Mouse (Mus musculus): ENCODE data around the gene Foxn2. TPM values are rescaled to one million over a fixed set of nuclear protein-coding genes. Genes with fewer than 3 reads are reported as not detected.
"Not testable (repeated sequence)": the region's sequence is repeated elsewhere in the genome, so short reads cannot be mapped to it uniquely, and the experiment has no call there.

The Foxn2 gene
- polyA plus RNA-seq, 1 experiment from 2014 or later, result 7.5 TPM

GRCm38 (mm10) chr17:88442661-88443060, 2.1 kb downstream of the Foxn2 start:
- H3K27me3 ChIP-seq, result no peaks in the 10 kb centered on the region
- no peaks in the 10 kb centered on the region for H3K9me3 ChIP-seq (replicated peaks)
- H3K4me1 ChIP-seq (replicated peaks), result peaks cover 12% of the 10 kb centered on the region
- H3K4me2 ChIP-seq, result no peak overlapping the region
- ATAC-seq (replicated peaks; ENCODE audit: insufficient number of reproducible peaks, insufficient read depth, low FRiP score, low read depth), result no peak
- no peaks in the 10 kb centered on the region for H3K36me3 ChIP-seq
- 70% methylated on average over 6 of the region's 6 CpGs for WGBS
- H3K9ac ChIP-seq, result no peak overlapping the region
- no peak overlapping the region for H3K27ac ChIP-seq
- no peak overlapping the region for H3K4me3 ChIP-seq

GRCm38 (mm10) chr17:88443186-88443585, 2.7 kb downstream of the Foxn2 start:
- ATAC-seq (replicated peaks; ENCODE audit: insufficient number of reproducible peaks, insufficient read depth, low FRiP score, low read depth), result no peak
- H3K9me3 ChIP-seq (replicated peaks), result no peaks in the 10 kb centered on the region
- no peak overlapping the region for H3K4me3 ChIP-seq
- H3K4me2 ChIP-seq, result no peak overlapping the region
- no peaks in the 10 kb centered on the region for H3K36me3 ChIP-seq
- 88% methylated on average over 6 of the region's 6 CpGs for WGBS
- no peak overlapping the region for H3K27ac ChIP-seq
- peaks cover 12% of the 10 kb centered on the region for H3K4me1 ChIP-seq (replicated peaks)
- no peaks in the 10 kb centered on the region for H3K27me3 ChIP-seq
- H3K9ac ChIP-seq, result no peak overlapping the region

- H3K36me3 ChIP-seq, result no peaks in the 10 kb centered on the region
- no peaks in the 10 kb centered on the region for H3K4me1 ChIP-seq (replicated peaks)
- no peaks in the 10 kb centered on the region for H3K27me3 ChIP-seq
- WGBS, result 84% methylated on average over 3 of the region's 3 CpGs
- ATAC-seq (replicated peaks; ENCODE audit: insufficient number of reproducible peaks, insufficient read depth, low FRiP score, low read depth), result no peak
- no peak overlapping the region for H3K9ac ChIP-seq
- no peak overlapping the region for H3K4me3 ChIP-seq
- no peaks in the 10 kb centered on the region for H3K9me3 ChIP-seq (replicated peaks)
- H3K4me2 ChIP-seq, result no peak overlapping the region
- no peak overlapping the region for H3K27ac ChIP-seq
Observed at GRCm38 (mm10) chr17:88458079-88458478, 17.6 kb downstream of the Foxn2 start.

- no peak for ATAC-seq (replicated peaks; ENCODE audit: insufficient number of reproducible peaks, insufficient read depth, low FRiP score, low read depth)
- Histone ChIP-seq H3K4me1 (replicated peaks) (no peaks in the 10 kb centered on the region), H3K27me3 (no peaks in the 10 kb centered on the region), H3K27ac (no peak overlapping the region), H3K4me3 (no peak overlapping the region), H3K9me3 (replicated peaks) (no peaks in the 10 kb centered on the region), H3K36me3 (no peaks in the 10 kb centered on the region), H3K9ac (no peak overlapping the region), H3K4me2 (no peak overlapping the region)
- 14% methylated on average over 2 of the region's 2 CpGs for WGBS
Observed at GRCm38 (mm10) chr17:88459516-88459915, 19.0 kb downstream of the Foxn2 start.

- H3K4me3 ChIP-seq, result no peak overlapping the region
- H3K9ac ChIP-seq, result no peak overlapping the region
- no peak for ATAC-seq (replicated peaks; ENCODE audit: insufficient number of reproducible peaks, insufficient read depth, low FRiP score, low read depth)
- H3K4me1 ChIP-seq (replicated peaks), result no peaks in the 10 kb centered on the region
- 62% methylated on average over 7 of the region's 7 CpGs for WGBS
- H3K9me3 ChIP-seq (replicated peaks), result no peaks in the 10 kb centered on the region
- no peak overlapping the region for H3K4me2 ChIP-seq
- H3K27ac ChIP-seq, result no peak overlapping the region
- no peaks in the 10 kb centered on the region for H3K36me3 ChIP-seq
- H3K27me3 ChIP-seq, result no peaks in the 10 kb centered on the region
Observed at GRCm38 (mm10) chr17:88459916-88460901, 19.7 kb downstream of the Foxn2 start.

- Histone ChIP-seq H3K36me3 (no peaks in the 10 kb centered on the region), H3K4me2 (no peak overlapping the region), H3K4me3 (no peak overlapping the region), H3K9me3 (replicated peaks) (no peaks in the 10 kb centered on the region), H3K9ac (no peak overlapping the region), H3K27ac (no peak overlapping the region), H3K27me3 (no peaks in the 10 kb centered on the region), H3K4me1 (replicated peaks) (peaks cover 10% of the 10 kb centered on the region; the same call in 1 of the 2 replicates)
- WGBS, result 59% methylated on average over 5 of the region's 5 CpGs
- ATAC-seq (replicated peaks; ENCODE audit: insufficient number of reproducible peaks, insufficient read depth, low FRiP score, low read depth), result no peak
Observed at GRCm38 (mm10) chr17:88462658-88463057, 22.1 kb downstream of the Foxn2 start.

GRCm38 (mm10) chr17:88466591-88466990, 26.1 kb downstream of the Foxn2 start:
- no peak for ATAC-seq (replicated peaks; ENCODE audit: insufficient number of reproducible peaks, insufficient read depth, low FRiP score, low read depth)
- Histone ChIP-seq H3K36me3 (peaks cover 15% of the 10 kb centered on the region; the same call in 1 of the 2 replicates), H3K27ac (no peak overlapping the region), H3K9ac (no peak overlapping the region), H3K27me3 (no peaks in the 10 kb centered on the region), H3K4me1 (replicated peaks) (peaks cover 10% of the 10 kb centered on the region; the same call in 1 of the 2 replicates), H3K4me2 (no peak overlapping the region), H3K9me3 (replicated peaks) (no peaks in the 10 kb centered on the region), H3K4me3 (no peak overlapping the region)
- 14% methylated on average over 1 of the region's 1 CpGs for WGBS

GRCm38 (mm10) chr17:88467696-88468095, 27.2 kb downstream of the Foxn2 start:
- Histone ChIP-seq H3K27me3 (no peaks in the 10 kb centered on the region), H3K4me1 (replicated peaks) (peaks cover 10% of the 10 kb centered on the region; the same call in 1 of the 2 replicates), H3K4me2 (no peak overlapping the region), H3K27ac (no peak overlapping the region), H3K9me3 (replicated peaks) (no peaks in the 10 kb centered on the region), H3K9ac (no peak overlapping the region), H3K4me3 (no peak overlapping the region), H3K36me3 (peaks cover 15% of the 10 kb centered on the region; the same call in 1 of the 2 replicates)
- 87% methylated on average over 6 of the region's 6 CpGs for WGBS
- no peak for ATAC-seq (replicated peaks; ENCODE audit: insufficient number of reproducible peaks, insufficient read depth, low FRiP score, low read depth)

- not testable (repeated sequence) for H3K9me3 ChIP-seq (replicated peaks); H3K4me2 ChIP-seq; ATAC-seq (replicated peaks; ENCODE audit: insufficient number of reproducible peaks, insufficient read depth, low FRiP score, low read depth); H3K27ac ChIP-seq; H3K9ac ChIP-seq; H3K4me3 ChIP-seq; H3K27me3 ChIP-seq
- over 99% methylated on average over 5 of the region's 5 CpGs for WGBS
- Histone ChIP-seq H3K4me1 (replicated peaks) (peaks cover 10% of the 10 kb centered on the region; the same call in 1 of the 2 replicates), H3K36me3 (peaks cover 15% of the 10 kb centered on the region; the same call in 1 of the 2 replicates)
Observed at GRCm38 (mm10) chr17:88468655-88469398, 28.3 kb downstream of the Foxn2 start.

GRCm38 (mm10) chr17:88473766-88474165, 33.3 kb downstream of the Foxn2 start:
- H3K4me3 ChIP-seq, result no peak overlapping the region
- H3K36me3 ChIP-seq, result peaks cover 13% of the 10 kb centered on the region; the same call in 1 of the 2 replicates
- no peaks in the 10 kb centered on the region for H3K9me3 ChIP-seq (replicated peaks)
- H3K27ac ChIP-seq, result no peak overlapping the region
- H3K9ac ChIP-seq, result no peak overlapping the region
- H3K4me1 ChIP-seq (replicated peaks), result no peaks in the 10 kb centered on the region
- no peaks in the 10 kb centered on the region for H3K27me3 ChIP-seq
- no peak for ATAC-seq (replicated peaks; ENCODE audit: insufficient number of reproducible peaks, insufficient read depth, low FRiP score, low read depth)
- H3K4me2 ChIP-seq, result no peak overlapping the region
- 69% methylated on average over 2 of the region's 2 CpGs for WGBS

GRCm38 (mm10) chr17:88477165-88477564, 36.7 kb downstream of the Foxn2 start:
- no peaks in the 10 kb centered on the region for H3K9me3 ChIP-seq (replicated peaks)
- no peaks in the 10 kb centered on the region for H3K36me3 ChIP-seq
- 91% methylated on average over 7 of the region's 7 CpGs for WGBS
- no peak overlapping the region for H3K4me2 ChIP-seq
- H3K27me3 ChIP-seq, result no peaks in the 10 kb centered on the region
- H3K4me3 ChIP-seq, result no peak overlapping the region
- no peaks in the 10 kb centered on the region for H3K4me1 ChIP-seq (replicated peaks)
- no peak overlapping the region for H3K27ac ChIP-seq
- no peak for ATAC-seq (replicated peaks; ENCODE audit: insufficient number of reproducible peaks, insufficient read depth, low FRiP score, low read depth)
- no peak overlapping the region for H3K9ac ChIP-seq
